Mouse (Mus musculus) CD4-positive, CD25-positive, alpha-beta regulatory T cell, adult 2 months (primary cell): ENCODE results near the gene Gm16181.
A peak's percentile ranks its signal among the peaks of the same experiment; 100 is the strongest.

ENCODE experiments used
- DNase-seq: peaks from one replicate; pipeline ENCODE4 v3.0.0-alpha.2; 2012; ENCODE audit warnings: low read depth, low spot score

Gene Gm16181

DNA sequence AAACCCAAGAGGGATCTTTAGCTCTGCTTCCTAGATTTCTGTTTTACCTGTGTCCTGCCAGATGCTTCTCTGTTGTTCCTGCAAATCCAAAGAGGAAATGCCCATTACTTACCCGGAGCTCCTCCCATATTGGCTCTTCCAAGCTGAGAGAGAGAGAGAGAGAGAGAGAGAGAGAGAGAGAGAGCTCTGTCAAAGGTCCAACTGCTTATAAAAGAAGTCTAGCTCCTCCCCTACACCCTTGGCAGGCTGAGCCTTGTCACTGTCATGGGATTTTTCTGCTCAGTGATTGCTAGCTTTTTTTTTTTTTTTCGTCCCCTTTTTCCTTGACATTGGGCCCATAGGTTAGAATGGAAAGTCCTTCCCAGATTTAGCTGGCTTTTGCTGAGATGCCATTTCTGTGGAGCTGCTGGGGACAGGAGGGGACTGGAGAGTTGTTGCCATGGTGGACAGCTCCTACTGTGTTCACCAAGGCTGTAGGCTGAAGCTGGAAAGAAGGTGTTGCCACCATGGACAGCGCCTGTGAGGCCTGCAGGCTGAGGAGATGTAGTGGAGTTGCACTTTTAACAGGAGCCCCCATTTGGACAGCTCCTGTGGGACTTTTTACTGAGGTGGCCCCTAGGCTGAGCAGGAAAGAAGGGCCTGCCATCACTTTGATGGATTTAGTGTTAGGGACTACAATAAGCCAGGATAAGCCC, 49.2 kb downstream of the Gm16181 start:
- peak; percentile 74 for DNase-seq

DNA sequence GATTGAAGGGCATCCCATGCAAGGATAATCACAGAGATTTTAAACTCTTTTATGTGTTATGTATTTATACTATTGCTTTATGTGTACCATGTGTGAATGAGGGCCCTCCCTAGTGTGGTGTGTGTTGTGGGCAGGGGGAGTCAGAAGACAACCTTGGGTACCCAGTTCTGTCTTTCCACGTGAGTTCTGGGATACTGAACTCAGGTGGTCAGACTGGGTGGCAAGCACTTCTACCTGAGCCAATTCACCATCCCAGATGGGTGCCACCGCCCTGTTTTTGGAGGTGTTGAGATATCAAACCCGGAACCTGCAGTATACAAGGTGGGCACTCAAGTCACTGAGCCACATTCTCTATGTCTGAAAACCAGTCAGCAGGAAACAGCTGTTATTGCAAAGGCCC, 51.6 kb downstream of the Gm16181 start:
- no peak for DNase-seq
